Mouse (Mus musculus): ENCODE results near the gene Rag1. TPM values are rescaled to one million over a fixed set of nuclear protein-coding genes. Genes with fewer than 3 reads are reported as not detected.

Gene Rag1
- under 1 TPM; 0.08 to 0.14 TPM for total RNA-seq (2021)

GRCm38 (mm10) chr2:101649114-101649671 lies at the start of gene Rag1, which contains the start of gene B230118H07Rik:
Gene Rag1 (minus strand): TSS chr2:101649501.
Gene B230118H07Rik (minus strand): TSS chr2:101649532.
- DNase-seq = no peak

GRCm38 (mm10) chr2:101695584-101695983 lies 46.3 kb upstream of the Rag1 start:
- intact Hi-C loops (cut with DNase I) = loop anchor here (10.0 kb wide), 1 partner anchor 759 kb away; the partner anchor contains the start of gene Fjx1
- no peak for DNase-seq

More at GRCm38 (mm10) chr2:101649114-101649671, at the start of gene Rag1, which contains the start of gene B230118H07Rik:
- intact Hi-C loops (cut with DNase I) = no loop called here

- intact Hi-C loops (cut with DNase I) = loop anchor here (2.0 to 10.0 kb wide), 3 partner anchors 134 to 761 kb away; partner anchors contain the start of gene Fjx1
- DNase-seq = peak in 1 of 2 experiments; percentile 9
Observed at GRCm38 (mm10) chr2:101693577-101694215, 44.4 kb upstream of the Rag1 start.

GRCm38 (mm10) chr2:101693043-101693442 lies 43.7 kb upstream of the Rag1 start:
- intact Hi-C loops (cut with DNase I) = loop anchor here (2.0 to 10.0 kb wide), 3 partner anchors 134 to 762 kb away; partner anchors contain the start of gene Fjx1
- DNase-seq = no peak

GRCm38 (mm10) chr2:101690252-101690827 lies 41.0 kb upstream of the Rag1 start:
- intact Hi-C loops (cut with DNase I) = loop anchor here (5.0 to 10.0 kb wide), 2 partner anchors 137 to 764 kb away; partner anchors contain the start of gene Fjx1
- no peak for DNase-seq

- no peak for DNase-seq
- intact Hi-C loops (cut with DNase I) = no loop called here
Observed at GRCm38 (mm10) chr2:101688011-101688410, 38.7 kb upstream of the Rag1 start.

GRCm38 (mm10) chr2:101684421-101684820 lies 35.1 kb upstream of the Rag1 start:
- peak; percentile 10 to 38 for DNase-seq
- intact Hi-C loops (cut with DNase I) = no loop called here

- intact Hi-C loops (cut with DNase I) = no loop called here
- no peak for DNase-seq
Observed at GRCm38 (mm10) chr2:101679164-101679784, 30.0 kb upstream of the Rag1 start.

GRCm38 (mm10) chr2:101678236-101679021 lies 29.1 kb upstream of the Rag1 start, which contains the start of gene Traf6:
Gene Traf6 (plus strand): TSS chr2:101678429.
- intact Hi-C loops (cut with DNase I) = no loop called here
- DNase-seq = peak; percentile 88 to 90

- intact Hi-C loops (cut with DNase I) = no loop called here
- no peak for DNase-seq
Observed at GRCm38 (mm10) chr2:101673547-101673946, 24.2 kb upstream of the Rag1 start.

GRCm38 (mm10) chr2:101668751-101669150 lies 19.4 kb upstream of the Rag1 start:
- intact Hi-C loops (cut with DNase I) = no loop called here
- no peak for DNase-seq

GRCm38 (mm10) chr2:101665703-101666092 lies 16.4 kb upstream of the Rag1 start:
- DNase-seq = no peak
- intact Hi-C loops (cut with DNase I) = no loop called here

- DNase-seq = peak; percentile 73 to 75
- intact Hi-C loops (cut with DNase I) = no loop called here
Observed at GRCm38 (mm10) chr2:101665058-101665702, 15.9 kb upstream of the Rag1 start.

- intact Hi-C loops (cut with DNase I) = no loop called here
- no peak for DNase-seq
Observed at GRCm38 (mm10) chr2:101660536-101660935, 11.2 kb upstream of the Rag1 start.

- peak; percentile 67 to 85 for DNase-seq
- intact Hi-C loops (cut with DNase I) = loop anchor here (1.0 to 5.0 kb wide), 3 partner anchors 56 to 181 kb away; no protein-coding TSS in a partner anchor
Observed at GRCm38 (mm10) chr2:101652921-101653597, 3.8 kb upstream of the Rag1 start.

- no peak for DNase-seq
- intact Hi-C loops (cut with DNase I) = loop anchor here (5.0 kb wide), 1 partner anchor 55 kb away; no protein-coding TSS in a partner anchor
Observed at GRCm38 (mm10) chr2:101652204-101652920, 3.1 kb upstream of the Rag1 start.

- intact Hi-C loops (cut with DNase I) = loop anchor here (5.0 kb wide), 1 partner anchor 53 kb away; no protein-coding TSS in a partner anchor
- no peak for DNase-seq
Observed at GRCm38 (mm10) chr2:101650446-101650845, 1.1 kb upstream of the Rag1 start.

- intact Hi-C loops (cut with DNase I) = no loop called here
- DNase-seq = no peak
Observed at GRCm38 (mm10) chr2:101648361-101648760, 940 bp downstream of the Rag1 start.
